Mouse (Mus musculus) intestine, embryonic 16.5 days (tissue): ENCODE measurements around the gene Tmcc3. TPM values are rescaled to one million over a fixed set of nuclear protein-coding genes. Genes with fewer than 3 reads are reported as not detected.

Experiments
- ATAC-seq: fragments of 200-750 bp; cut with Nextera tagmentation; 2 replicates; pipeline ENCODE4 v1.8.0; 2017; ENCODE audit warnings: moderate TSS enrichment, moderate library complexity
- H3K27ac ChIP-seq: fragments of 300-500 bp; sonication (generic); 2 replicates; pipeline ENCODE4 v1.5.1; 2014; ENCODE audit warnings: mild to moderate bottlenecking, low read length
- H3K27me3 ChIP-seq: fragments of 300-500 bp; sonication (generic); replicated peaks from 2 replicates; pipeline ENCODE4 v1.6.1; 2014; ENCODE audit warnings: low read length, control low read depth, mixed read lengths; ENCODE audit not compliant: control insufficient read depth, insufficient read depth
- H3K36me3 ChIP-seq: fragments of 300-500 bp; sonication (generic); 2 replicates; pipeline ENCODE4 v1.6.1; 2014; ENCODE audit warnings: low read length, control low read depth; ENCODE audit not compliant: control insufficient read depth, insufficient read depth
- H3K4me1 ChIP-seq: fragments of 300-500 bp; sonication (generic); 2 replicates; pipeline ENCODE4 v1.6.1; 2014; ENCODE audit warnings: low read length, control low read depth, mixed read lengths; ENCODE audit not compliant: control insufficient read depth, insufficient read depth
- H3K4me2 ChIP-seq: fragments of 300-500 bp; sonication (generic); 2 replicates; pipeline ENCODE4 v1.6.1; 2014; ENCODE audit warnings: low read depth, low read length, control low read depth
- H3K4me3 ChIP-seq: fragments of 300-500 bp; sonication (generic); 2 replicates; pipeline ENCODE4 v1.5.1; 2014; ENCODE audit warnings: mild to moderate bottlenecking, low read length
- H3K9ac ChIP-seq: fragments of 300-500 bp; sonication (generic); 2 replicates; pipeline ENCODE4 v1.6.1; 2014; ENCODE audit warnings: low read depth, low read length
- H3K9me3 ChIP-seq: fragments of 300-500 bp; sonication (generic); 2 replicates; pipeline ENCODE4 v1.6.1; 2016; ENCODE audit warnings: low read length, control low read depth; ENCODE audit not compliant: control insufficient read depth
- WGBS: fragments of 180-500 bp; shearing (Covaris S2); extraction: QIAGEN DNeasy Blood & Tissue Kit; methylation state at CpG from one replicate; pipeline ENCODE4 v1.1.7; 2014; 5-methylcytosine and 5-hydroxymethylcytosine counted together
- polyA plus RNA-seq: library from polyadenylated mRNA; unstranded; fragments of >200 nt; fragmentation: Nextera tagmentation; extraction: Ambion mirVana; gene quantifications from 2 replicates; pipeline ENCODE4 v1.2.1, GENCODE M21; 2015

Gene Tmcc3
- polyA plus RNA-seq, 1 experiment from 2014 or later: 8.8 TPM

DNA sequence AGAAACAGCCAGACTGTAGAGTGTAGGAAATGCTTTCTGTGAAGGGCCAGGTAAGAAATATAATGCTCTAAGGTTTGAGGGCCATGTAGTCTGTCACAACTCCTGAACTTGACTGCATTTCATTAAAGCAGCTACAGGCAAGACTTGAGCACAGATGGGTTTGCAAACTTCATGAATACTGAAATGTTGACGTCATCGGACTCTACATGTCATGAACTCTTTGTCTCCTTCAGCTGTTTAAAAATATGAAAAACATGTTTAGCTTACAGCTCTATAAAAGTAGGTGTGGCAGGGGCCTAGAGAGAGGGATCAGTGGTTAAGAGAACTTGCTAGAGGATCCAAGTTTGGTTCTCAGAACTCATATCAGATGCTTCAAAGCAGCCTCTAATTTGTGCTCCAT, 151.7 kb downstream of the Tmcc3 start:
- Histone ChIP-seq H3K4me2 (no peak overlapping the region), H3K27ac (peak overlapping the region; percentile 21), H3K9me3 (no peaks in the 10 kb centered on the region), H3K4me3 (no peak overlapping the region), H3K36me3 (no peaks in the 10 kb centered on the region), H3K4me1 (peaks cover 12% of the 10 kb centered on the region; the same call in 1 of the 2 replicates), H3K27me3 (no peaks in the 10 kb centered on the region), H3K9ac (no peak overlapping the region)
- ATAC-seq: no peak
- WGBS: 58% methylated on average over 2 of the region's 2 CpGs

GRCm38 (mm10) chr10:94465646-94466045, 153.9 kb downstream of the Tmcc3 start:
- no peaks in the 10 kb centered on the region for H3K9me3 ChIP-seq
- peaks cover 8% of the 10 kb centered on the region; the same call in 1 of the 2 replicates for H3K4me1 ChIP-seq
- H3K27ac ChIP-seq: no peak overlapping the region
- ATAC-seq: no peak
- no peak overlapping the region for H3K9ac ChIP-seq
- H3K4me3 ChIP-seq: no peak overlapping the region
- WGBS: 66% methylated on average over 6 of the region's 6 CpGs
- no peak overlapping the region for H3K4me2 ChIP-seq
- no peaks in the 10 kb centered on the region for H3K36me3 ChIP-seq
- no peaks in the 10 kb centered on the region for H3K27me3 ChIP-seq

DNA sequence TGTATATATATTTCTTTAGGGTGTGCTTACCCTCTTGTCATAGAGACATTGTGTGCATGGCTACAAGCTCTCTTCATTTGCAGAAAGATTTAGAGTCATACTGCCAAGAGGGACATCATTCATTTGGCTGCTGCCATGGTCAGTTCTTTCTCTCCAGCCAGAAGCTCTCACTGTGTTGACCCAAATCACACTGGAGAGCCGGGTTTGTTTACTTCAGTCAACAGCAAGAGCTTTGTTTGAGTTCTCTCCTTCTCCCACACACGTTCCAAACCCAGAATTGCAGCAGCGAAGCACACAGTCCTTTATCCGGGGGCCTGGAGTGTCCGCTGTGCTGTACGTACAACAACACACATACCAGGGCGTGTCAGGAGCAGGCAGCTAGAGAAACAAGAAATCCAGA, 154.6 kb downstream of the Tmcc3 start:
- no peak for ATAC-seq
- no peak overlapping the region for H3K4me3 ChIP-seq
- H3K9ac ChIP-seq: no peak overlapping the region
- no peak overlapping the region for H3K4me2 ChIP-seq
- H3K9me3 ChIP-seq: no peaks in the 10 kb centered on the region
- H3K36me3 ChIP-seq: no peaks in the 10 kb centered on the region
- WGBS: 33% methylated on average over 7 of the region's 7 CpGs
- H3K27ac ChIP-seq: 0 out of 2 replicates have a peak overlapping the region, but pooled peaks have one; percentile 17
- no peaks in the 10 kb centered on the region for H3K27me3 ChIP-seq
- peaks cover 8% of the 10 kb centered on the region; the same call in 1 of the 2 replicates for H3K4me1 ChIP-seq

DNA sequence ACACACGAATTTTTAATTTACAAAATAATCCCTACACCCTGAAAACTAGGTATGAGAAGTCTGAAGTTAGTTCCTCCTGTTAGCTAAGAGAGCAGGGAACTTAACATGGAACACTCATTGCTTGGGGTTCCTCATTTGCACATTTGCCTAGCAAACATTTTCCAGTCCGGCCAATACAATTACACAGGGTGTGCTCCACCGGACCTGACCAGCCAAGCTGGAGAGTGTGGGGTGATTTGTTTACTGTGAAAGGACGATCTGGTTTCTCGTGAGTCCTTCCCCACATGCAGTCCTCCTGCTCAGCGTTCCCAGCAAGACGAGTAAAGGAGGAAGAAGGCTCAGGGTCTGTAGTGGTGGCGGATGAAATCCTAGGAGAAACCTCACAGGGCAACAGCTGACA, 159.7 kb downstream of the Tmcc3 start:
- no peak for ATAC-seq
- H3K27ac ChIP-seq: no peak overlapping the region
- no peak overlapping the region for H3K9ac ChIP-seq
- no peaks in the 10 kb centered on the region for H3K4me1 ChIP-seq
- H3K4me3 ChIP-seq: no peak overlapping the region
- H3K9me3 ChIP-seq: no peaks in the 10 kb centered on the region
- no peak overlapping the region for H3K4me2 ChIP-seq
- no peaks in the 10 kb centered on the region for H3K27me3 ChIP-seq
- 45% methylated on average over 8 of the region's 8 CpGs for WGBS
- no peaks in the 10 kb centered on the region for H3K36me3 ChIP-seq

- WGBS: 64% methylated on average over 5 of the region's 5 CpGs
- Histone ChIP-seq H3K27me3 (no peaks in the 10 kb centered on the region), H3K4me3 (no peak overlapping the region), H3K9ac (no peak overlapping the region), H3K36me3 (no peaks in the 10 kb centered on the region), H3K4me2 (no peak overlapping the region), H3K9me3 (no peaks in the 10 kb centered on the region), H3K4me1 (no peaks in the 10 kb centered on the region), H3K27ac (no peak overlapping the region)
- no peak for ATAC-seq
Observed at GRCm38 (mm10) chr10:94473501-94473900, 161.8 kb downstream of the Tmcc3 start.

- 91% methylated on average over 5 of the region's 5 CpGs for WGBS
- Histone ChIP-seq H3K9me3 (no peaks in the 10 kb centered on the region), H3K4me1 (no peaks in the 10 kb centered on the region), H3K27me3 (no peaks in the 10 kb centered on the region), H3K9ac (no peak overlapping the region), H3K4me3 (no peak overlapping the region), H3K27ac (no peak overlapping the region), H3K4me2 (no peak overlapping the region), H3K36me3 (no peaks in the 10 kb centered on the region)
- ATAC-seq: no peak
Observed at GRCm38 (mm10) chr10:94474185-94474584, 162.4 kb downstream of the Tmcc3 start.

- 92% methylated on average over 13 of the region's 13 CpGs for WGBS
Observed at GRCm38 (mm10) chr10:94477366-94478225, 165.8 kb downstream of the Tmcc3 start.

GRCm38 (mm10) chr10:94479646-94480045, 167.9 kb downstream of the Tmcc3 start:
- Histone ChIP-seq H3K27ac (no peak overlapping the region), H3K4me1 (no peaks in the 10 kb centered on the region), H3K4me3 (no peak overlapping the region), H3K27me3 (no peaks in the 10 kb centered on the region), H3K9ac (no peak overlapping the region), H3K9me3 (peaks cover 6% of the 10 kb centered on the region), H3K4me2 (no peak overlapping the region), H3K36me3 (no peaks in the 10 kb centered on the region)
- 63% methylated on average over 13 of the region's 13 CpGs for WGBS
- ATAC-seq: no peak

More at GRCm38 (mm10) chr10:94477366-94478225, 165.8 kb downstream of the Tmcc3 start:
- no peak overlapping the region for H3K4me2 ChIP-seq
- no peak overlapping the region for H3K4me3 ChIP-seq
- no peaks in the 10 kb centered on the region for H3K4me1 ChIP-seq
- H3K27me3 ChIP-seq: no peaks in the 10 kb centered on the region
- peaks cover 6% of the 10 kb centered on the region for H3K9me3 ChIP-seq
- H3K36me3 ChIP-seq: no peaks in the 10 kb centered on the region
- ATAC-seq: no peak
- H3K9ac ChIP-seq: no peak overlapping the region
- no peak overlapping the region for H3K27ac ChIP-seq

DNA sequence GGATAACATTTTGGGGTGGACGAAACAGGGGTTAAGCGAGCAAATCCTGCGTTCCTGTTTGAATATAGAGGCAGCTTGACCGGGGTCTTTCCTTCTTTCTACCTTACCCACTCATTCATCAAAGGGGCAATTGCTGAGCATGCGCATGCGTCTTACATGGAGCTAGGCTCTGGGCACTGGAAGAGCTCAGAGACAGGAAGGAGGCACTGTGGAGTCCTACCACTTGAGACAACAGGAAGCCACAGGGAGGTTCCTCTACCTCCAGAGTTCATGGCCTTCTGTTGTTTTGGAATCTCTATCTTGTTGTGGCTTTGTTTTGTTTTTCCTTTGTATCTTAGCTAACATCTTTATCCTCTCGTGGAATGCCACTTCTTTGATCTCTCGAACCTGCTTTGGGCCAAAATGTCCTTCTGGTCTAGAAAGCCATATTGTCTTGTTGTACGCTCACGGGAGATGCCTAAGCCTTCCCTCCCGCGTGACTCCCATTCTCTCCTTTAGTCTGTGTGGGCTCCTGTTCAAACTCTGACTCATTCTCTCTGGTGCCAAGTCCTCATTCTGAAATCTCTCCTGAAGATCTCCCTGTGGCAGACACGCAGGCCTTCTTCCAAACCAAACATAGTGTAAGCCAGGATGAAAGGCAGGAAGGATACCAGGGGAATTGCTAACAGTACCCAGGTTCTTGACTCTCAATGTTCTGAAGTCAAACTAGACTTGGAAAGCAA, 168.8 kb downstream of the Tmcc3 start:
- Histone ChIP-seq H3K27me3 (no peaks in the 10 kb centered on the region), H3K4me2 (no peak overlapping the region), H3K27ac (no peak overlapping the region), H3K9ac (no peak overlapping the region), H3K36me3 (no peaks in the 10 kb centered on the region), H3K9me3 (peaks cover 6% of the 10 kb centered on the region), H3K4me1 (no peaks in the 10 kb centered on the region), H3K4me3 (no peak overlapping the region)
- 77% methylated on average over 13 of the region's 13 CpGs for WGBS
- no peak for ATAC-seq
